Mouse (Mus musculus) liver, adult 2 months (tissue): ENCODE measurements around the gene Syn3.

Experiments
- CTCF ChIP-seq: fragments of 200-500 bp; IDR thresholded peaks from 2 replicates; pipeline ENCODE4 v1.5.1; 2011; ENCODE audit warnings: low read depth, low read length, control low read depth
- POLR2A ChIP-seq: fragments of 200-500 bp; IDR thresholded peaks from 2 replicates; pipeline ENCODE4 v1.6.1; 2011; ENCODE audit warnings: low read length, control low read depth; ENCODE audit not compliant: insufficient read depth; ENCODE audit errors: extremely low read depth

- no peak for TF ChIP-seq POLR2A
- TF ChIP-seq CTCF: no peak
Measured at GRCm38 (mm10) chr10:86320204-86320603, 178.5 kb downstream of the Syn3 start.
